Mouse (Mus musculus) CH12.LX (cell line): ENCODE results near the gene Tmem108.

Source experiments
- CTCF ChIP-seq, 2 experiments: IDR thresholded peaks in 1 of 2; conservative IDR thresholded peaks in 1 of 2; 2 replicates each; pipeline ENCODE4 v1.5.1; 2011 to 2012; ENCODE audit warnings: low read depth in 2 of 2, low read length in 2 of 2, improper control_type of control experiment in 1 of 2, inconsistent platforms in 1 of 2, mild to moderate bottlenecking in 1 of 2, moderate library complexity in 1 of 2
- E2F4 ChIP-seq: IDR thresholded peaks from 2 replicates; pipeline ENCODE4 v1.6.1; 2011; ENCODE audit warnings: low read depth, low read length, improper control_type of control experiment; ENCODE audit not compliant: insufficient replicate concordance
- EP300 ChIP-seq: IDR thresholded peaks from 2 replicates; pipeline ENCODE4 v1.6.1; 2011; ENCODE audit warnings: low read length, improper control_type of control experiment
- MAZ ChIP-seq: IDR thresholded peaks from 2 replicates; pipeline ENCODE4 v1.6.1; 2012; ENCODE audit warnings: low read depth, mild to moderate bottlenecking, inconsistent platforms, low read length, improper control_type of control experiment, moderate library complexity
- NELFE ChIP-seq: IDR thresholded peaks from 2 replicates; pipeline ENCODE4 v1.6.1; 2011; ENCODE audit warnings: low read depth, low read length, improper control_type of control experiment
- NRF1 ChIP-seq: IDR thresholded peaks from 2 replicates; pipeline ENCODE4 v1.6.1; 2014; ENCODE audit warnings: low read depth, mild to moderate bottlenecking, inconsistent platforms, low read length, improper control_type of control experiment, moderate library complexity
- POLR2A ChIP-seq: IDR thresholded peaks from 2 replicates; pipeline ENCODE4 v1.6.1; 2011; ENCODE audit warnings: low read depth, mild to moderate bottlenecking, improper control_type of control experiment, low read length
- SIN3A ChIP-seq: IDR thresholded peaks from 2 replicates; pipeline ENCODE4 v1.6.1; 2012; ENCODE audit warnings: low read length, improper control_type of control experiment, inconsistent platforms
- TBP ChIP-seq: conservative IDR thresholded peaks from 2 replicates; pipeline ENCODE4 v1.6.1; 2011; ENCODE audit warnings: low read depth, low read length, improper control_type of control experiment
- TCF12 ChIP-seq: IDR thresholded peaks from 2 replicates; pipeline ENCODE4 v1.6.1; 2014; ENCODE audit warnings: low read depth, mild to moderate bottlenecking, inconsistent platforms, low read length, improper control_type of control experiment
- UBTF ChIP-seq: IDR thresholded peaks from 2 replicates; pipeline ENCODE4 v1.6.1; 2012; ENCODE audit warnings: low read depth, mild to moderate bottlenecking, inconsistent platforms, low read length, improper control_type of control experiment, moderate library complexity
- ZKSCAN1 ChIP-seq: IDR thresholded peaks from 2 replicates; pipeline ENCODE4 v1.6.1; 2012; ENCODE audit warnings: low read depth, inconsistent platforms, low read length, improper control_type of control experiment, borderline replicate concordance

DNA sequence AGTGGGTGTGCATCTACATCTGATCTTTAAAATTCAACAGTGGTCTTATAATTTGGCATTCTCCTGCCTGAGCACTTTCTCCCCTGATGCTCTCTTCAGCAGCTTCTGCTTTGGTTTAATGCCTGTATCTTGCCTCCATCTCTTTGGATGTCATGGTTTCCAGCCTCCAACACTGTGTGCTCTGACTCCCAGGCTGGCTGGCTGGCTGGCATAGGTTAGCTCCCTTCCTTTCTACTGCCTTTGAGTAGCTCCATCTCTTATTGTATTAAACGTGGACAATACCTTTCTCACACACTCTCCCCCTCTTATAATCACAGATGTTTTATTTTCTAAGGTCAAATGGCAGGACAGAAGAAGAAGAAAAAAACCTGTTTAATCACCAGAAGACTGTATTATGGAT lies 296.3 kb downstream of the Tmem108 start:
- TF ChIP-seq TBP = no peak
- no peak for TF ChIP-seq CTCF (conservative IDR thresholded peaks at IDR 0.05 in 1 of 2, IDR thresholded peaks at IDR 0.05 in 1 of 2; ENCODE audit: low read depth in 2 of 2, low read length in 2 of 2)
- no peak for TF ChIP-seq MAZ
- TF ChIP-seq NRF1 = no peak
- no peak for TF ChIP-seq ZKSCAN1
- no peak for TF ChIP-seq NELFE
- no peak for TF ChIP-seq POLR2A
- TF ChIP-seq E2F4 = no peak
- no peak for TF ChIP-seq SIN3A
- no peak for TF ChIP-seq UBTF
- no peak for TF ChIP-seq EP300
- TF ChIP-seq TCF12 = no peak
